Mouse (Mus musculus) embryonic facial prominence, embryonic 10.5 days (tissue): ENCODE measurements around the gene Mmp20. TPM values are rescaled to one million over a fixed set of nuclear protein-coding genes. Genes with fewer than 3 reads are reported as not detected.

Experiments
- DNase-seq: peaks from one replicate; pipeline ENCODE4 v3.0.0-alpha.2; 2017; ENCODE audit warnings: low spot score
- H3K27ac ChIP-seq: fragments of 300-500 bp; sonication (generic); replicated peaks from 2 replicates; pipeline ENCODE4 v1.5.1; 2016; ENCODE audit warnings: mild to moderate bottlenecking
- H3K27me3 ChIP-seq: fragments of 300-500 bp; sonication (generic); replicated peaks from 2 replicates; pipeline ENCODE4 v1.6.1; 2016; ENCODE audit warnings: low read depth, mild to moderate bottlenecking; ENCODE audit not compliant: poor library complexity, severe bottlenecking
- H3K36me3 ChIP-seq: fragments of 300-500 bp; sonication (generic); replicated peaks from 2 replicates; pipeline ENCODE4 v1.6.1; 2016; ENCODE audit warnings: mild to moderate bottlenecking, moderate library complexity
- H3K4me1 ChIP-seq: fragments of 300-500 bp; sonication (generic); 2 replicates; pipeline ENCODE4 v1.6.1; 2016
- H3K4me3 ChIP-seq: fragments of 300-500 bp; sonication (generic); 2 replicates; pipeline ENCODE4 v1.5.1; 2016; ENCODE audit warnings: mild to moderate bottlenecking, moderate library complexity
- H3K9me3 ChIP-seq: fragments of 300-500 bp; sonication (generic); 2 replicates; pipeline ENCODE4 v1.6.1; 2016; ENCODE audit warnings: mild to moderate bottlenecking
- WGBS: fragments of 180-500 bp; shearing (Covaris S2); methylation state at CpG from one replicate; pipeline ENCODE4 v1.1.7; 2016; 5-methylcytosine and 5-hydroxymethylcytosine counted together
- polyA plus RNA-seq: library from polyadenylated mRNA; unstranded; fragments of >200 nt; fragmentation: Nextera tagmentation; extraction: Ambion mirVana; gene quantifications from 2 replicates; pipeline ENCODE4 v1.2.1, GENCODE M21; 2016

The Mmp20 gene
- not detected in 2 replicates for polyA plus RNA-seq

DNA sequence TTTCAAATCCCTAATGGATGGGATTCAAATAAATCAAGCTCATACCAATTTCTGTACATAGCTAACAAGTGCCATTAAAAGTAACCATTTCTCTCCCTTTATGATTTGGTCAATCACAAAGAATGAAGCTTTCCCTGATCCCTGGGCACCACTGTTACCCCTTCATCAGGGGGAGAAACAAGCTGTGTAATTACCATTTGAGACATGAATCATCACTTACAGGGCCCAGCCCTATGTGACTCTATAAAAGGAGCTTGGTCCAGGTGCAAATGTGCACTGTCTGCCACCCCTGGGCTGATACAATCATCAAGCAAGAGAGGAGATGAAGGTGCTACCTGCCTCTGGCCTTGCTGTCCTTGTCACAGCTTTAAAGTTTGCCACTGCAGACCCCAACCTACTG is at the start of gene Mmp20:
TSS of gene Mmp20 (plus strand) at position 301 of the 400 bp plus-strand sequence.
- no peak for DNase-seq

DNA sequence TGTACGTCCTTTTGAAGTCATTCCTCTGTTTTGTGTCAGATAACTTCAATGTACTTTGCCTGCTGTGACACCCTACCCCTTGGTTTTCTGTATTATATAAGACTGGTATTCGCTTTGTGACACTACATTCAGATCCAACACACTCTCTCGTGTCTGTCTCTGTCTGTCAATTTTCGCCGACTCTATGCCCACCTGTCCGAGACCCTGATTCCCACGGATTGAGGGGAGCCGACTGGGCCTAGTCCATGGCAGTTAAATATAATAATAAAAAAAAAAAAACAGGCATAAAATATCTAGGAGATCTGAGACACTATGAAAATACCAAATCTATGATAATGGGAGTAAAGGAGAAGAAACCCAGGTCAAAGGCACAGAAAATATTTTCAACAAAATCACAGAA is 38.0 kb upstream of the Mmp20 start:
- no peak overlapping the region for H3K4me3 ChIP-seq
- H3K9me3 ChIP-seq = no peaks in the 10 kb centered on the region
- no peak overlapping the region for H3K27ac ChIP-seq
- H3K27me3 ChIP-seq = no peaks in the 10 kb centered on the region
- DNase-seq = no peak
- H3K36me3 ChIP-seq = no peaks in the 10 kb centered on the region
- H3K4me1 ChIP-seq = no peaks in the 10 kb centered on the region
- 73% methylated on average over 8 of the region's 8 CpGs for WGBS

More for the DNA sequence above, at the start of gene Mmp20:
- no peaks in the 10 kb centered on the region for H3K27me3 ChIP-seq
- no peak within 1 kb of the TSS for H3K4me3 ChIP-seq
- H3K36me3 ChIP-seq = no peaks in the 10 kb centered on the region
- H3K27ac ChIP-seq = no peak within 1 kb of the TSS
- H3K9me3 ChIP-seq = no peaks in the 10 kb centered on the region
- H3K4me1 ChIP-seq = no peaks in the 10 kb centered on the region

DNA sequence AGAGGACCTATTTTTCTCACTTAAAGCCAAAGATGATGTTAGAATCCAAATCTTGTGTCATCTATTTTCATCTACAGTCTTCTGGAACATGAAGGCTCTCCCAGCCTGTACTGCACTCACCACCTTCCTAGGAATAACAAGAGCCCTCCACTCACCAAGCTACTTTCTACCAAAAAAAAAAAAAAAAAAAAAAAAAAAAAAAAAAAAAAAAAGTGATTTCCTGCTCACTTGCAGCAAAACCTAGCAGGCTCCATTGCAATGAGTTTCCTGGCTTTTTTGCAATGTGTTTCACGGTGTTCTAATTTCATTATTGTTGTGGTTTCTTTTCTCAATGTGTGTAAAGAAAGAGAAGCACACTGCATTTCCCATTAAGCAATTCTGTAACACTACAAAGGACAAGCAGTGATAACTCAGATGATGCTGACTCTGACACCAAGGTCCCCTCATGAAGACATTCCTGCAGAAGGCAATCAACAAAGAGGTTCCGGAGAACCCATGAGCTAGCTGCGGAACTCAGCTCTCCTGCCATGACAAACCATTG is 34.7 kb upstream of the Mmp20 start:
- no peaks in the 10 kb centered on the region for H3K9me3 ChIP-seq
- H3K4me3 ChIP-seq = no peak overlapping the region
- 89% methylated on average over 3 of the region's 3 CpGs for WGBS
- H3K36me3 ChIP-seq = no peaks in the 10 kb centered on the region
- H3K4me1 ChIP-seq = no peaks in the 10 kb centered on the region
- H3K27me3 ChIP-seq = no peaks in the 10 kb centered on the region
- H3K27ac ChIP-seq = no peak overlapping the region
- DNase-seq = no peak

DNA sequence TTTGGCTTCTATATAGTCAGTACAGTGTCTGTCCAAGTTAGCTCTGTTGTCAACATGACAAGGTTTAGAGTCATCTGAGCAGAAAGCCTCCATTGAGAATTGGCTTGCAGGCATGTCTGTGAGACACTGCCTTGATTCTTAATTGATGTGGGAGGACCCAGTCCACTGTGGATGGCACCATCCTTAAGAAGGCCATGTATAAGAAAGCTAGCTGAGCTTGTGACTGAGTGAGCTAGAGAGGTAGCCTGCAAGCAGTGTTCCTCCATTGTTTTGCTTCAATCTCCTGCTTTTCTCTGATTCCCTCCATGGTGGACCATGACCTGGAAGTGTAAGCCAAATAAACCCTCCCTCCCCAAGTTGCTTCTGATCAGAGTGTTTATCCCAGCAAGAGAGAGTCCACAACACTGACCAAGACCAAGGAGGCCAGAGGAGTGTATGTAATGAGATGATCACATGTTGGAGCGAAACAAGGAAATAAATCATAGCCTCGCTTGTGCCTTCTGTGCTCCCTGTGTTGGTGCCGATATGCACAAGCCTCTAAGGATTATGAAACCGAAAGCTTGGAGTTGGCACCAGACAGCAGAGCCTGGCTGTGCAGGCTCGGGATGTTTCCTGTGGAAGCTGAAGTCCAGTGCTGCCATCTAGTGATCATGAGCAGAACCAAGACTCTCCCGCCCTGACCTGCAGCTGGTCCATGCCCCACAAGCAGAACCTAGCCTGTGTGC is 33.1 kb upstream of the Mmp20 start:
- whole genome bisulfite sequencing = 25% methylated on average over 6 of the region's 6 CpGs
- no peaks in the 10 kb centered on the region for H3K4me1 ChIP-seq
- H3K4me3 ChIP-seq = peak overlapping the region; percentile 27; the same call in 1 of the 2 replicates
- no peak overlapping the region for H3K27ac ChIP-seq
- no peaks in the 10 kb centered on the region for H3K9me3 ChIP-seq
- H3K27me3 ChIP-seq = no peaks in the 10 kb centered on the region
- H3K36me3 ChIP-seq = no peaks in the 10 kb centered on the region
- DNase-seq = peak; percentile 75

DNA sequence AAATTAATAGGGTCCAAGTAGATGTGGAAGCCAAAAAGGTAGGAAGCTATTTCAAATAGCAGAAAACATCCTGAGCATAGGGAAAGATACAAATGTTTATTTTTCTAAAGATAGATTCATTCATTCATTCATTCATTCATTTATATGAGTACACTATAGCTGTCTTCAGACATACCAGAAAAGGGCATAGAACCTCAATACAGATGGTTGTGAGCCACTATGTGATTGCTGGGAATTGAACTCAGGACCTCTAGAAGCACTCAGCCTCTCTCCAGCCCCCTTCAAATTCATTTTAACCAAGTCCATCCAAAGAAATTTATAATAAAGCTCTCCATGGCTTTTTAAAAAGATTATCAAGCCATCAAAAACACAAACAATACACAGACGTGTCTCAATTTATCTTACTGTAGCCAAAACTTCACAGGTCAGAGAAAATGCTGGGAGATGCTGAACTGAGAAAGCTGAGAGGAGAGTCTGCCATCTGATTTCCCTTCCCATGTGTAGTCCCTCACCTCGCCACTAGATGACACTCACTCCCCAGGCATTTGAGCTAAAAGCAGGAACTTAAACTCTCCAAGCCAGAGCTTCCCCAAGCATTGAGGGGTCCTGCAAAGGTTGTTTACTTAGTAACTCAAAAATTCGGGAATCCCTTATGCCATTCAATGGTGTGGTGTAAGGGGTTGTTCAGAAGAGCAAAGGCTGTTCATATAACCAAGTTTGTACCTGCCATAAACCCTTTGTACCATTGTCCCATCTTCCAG is 24.9 kb upstream of the Mmp20 start:
- H3K36me3 ChIP-seq = no peaks in the 10 kb centered on the region
- no peak overlapping the region for H3K4me3 ChIP-seq
- DNase-seq = peak; percentile 71
- no peaks in the 10 kb centered on the region for H3K27me3 ChIP-seq
- no peaks in the 10 kb centered on the region for H3K9me3 ChIP-seq
- 8% methylated on average over 3 of the region's 3 CpGs for WGBS
- no peaks in the 10 kb centered on the region for H3K4me1 ChIP-seq
- no peak overlapping the region for H3K27ac ChIP-seq

DNA sequence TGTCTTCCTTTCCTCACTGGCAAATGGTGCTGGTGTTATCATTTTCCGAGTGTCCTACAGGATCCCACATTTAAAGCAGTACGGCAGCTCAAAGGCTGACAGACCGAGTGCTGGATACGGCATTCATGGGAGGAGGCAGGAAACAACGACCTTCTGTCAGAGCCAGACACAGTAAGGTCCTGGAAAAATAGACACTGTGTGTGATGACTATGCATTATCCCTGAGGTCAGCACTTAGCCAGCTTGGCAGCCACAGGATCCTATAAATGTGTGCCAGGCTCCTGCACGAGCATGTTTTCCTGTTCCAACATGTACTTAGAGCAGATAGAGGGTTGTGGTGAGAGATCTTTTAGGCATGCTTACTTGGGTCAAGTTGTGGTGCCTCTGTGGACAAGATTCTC is 24.0 kb upstream of the Mmp20 start:
- DNase-seq = no peak
- Histone ChIP-seq H3K27ac (no peak overlapping the region; the same call in 1 of the 2 replicates), H3K4me1 (no peaks in the 10 kb centered on the region), H3K4me3 (no peak overlapping the region), H3K36me3 (no peaks in the 10 kb centered on the region), H3K27me3 (no peaks in the 10 kb centered on the region), H3K9me3 (no peaks in the 10 kb centered on the region)
- WGBS = 66% methylated on average over 6 of the region's 6 CpGs

DNA sequence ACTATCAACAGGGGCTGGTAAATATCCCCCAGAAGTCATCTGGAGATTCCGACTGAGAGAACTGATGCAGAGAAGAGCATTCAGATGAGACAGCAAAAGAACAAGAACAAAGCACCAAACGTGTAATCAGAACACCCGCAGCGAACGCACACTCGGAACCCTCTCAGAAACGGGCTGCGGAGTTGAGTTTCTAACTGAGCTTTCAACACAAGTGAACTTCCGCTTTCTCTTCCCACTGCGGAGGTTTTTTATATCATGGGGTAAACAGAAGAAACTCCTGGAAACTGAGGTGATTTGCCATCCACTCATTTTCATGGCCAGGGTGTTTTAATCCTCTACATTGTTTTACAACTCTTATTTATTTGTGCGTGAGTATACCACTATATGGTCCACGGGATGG is 22.4 kb upstream of the Mmp20 start:
- Histone ChIP-seq H3K9me3 (peaks cover 5% of the 10 kb centered on the region; the same call in 1 of the 2 replicates), H3K27me3 (no peaks in the 10 kb centered on the region), H3K27ac (no peak overlapping the region), H3K36me3 (no peaks in the 10 kb centered on the region), H3K4me3 (no peak overlapping the region), H3K4me1 (no peaks in the 10 kb centered on the region)
- 91% methylated on average over 12 of the region's 12 CpGs for WGBS
- no peak for DNase-seq

DNA sequence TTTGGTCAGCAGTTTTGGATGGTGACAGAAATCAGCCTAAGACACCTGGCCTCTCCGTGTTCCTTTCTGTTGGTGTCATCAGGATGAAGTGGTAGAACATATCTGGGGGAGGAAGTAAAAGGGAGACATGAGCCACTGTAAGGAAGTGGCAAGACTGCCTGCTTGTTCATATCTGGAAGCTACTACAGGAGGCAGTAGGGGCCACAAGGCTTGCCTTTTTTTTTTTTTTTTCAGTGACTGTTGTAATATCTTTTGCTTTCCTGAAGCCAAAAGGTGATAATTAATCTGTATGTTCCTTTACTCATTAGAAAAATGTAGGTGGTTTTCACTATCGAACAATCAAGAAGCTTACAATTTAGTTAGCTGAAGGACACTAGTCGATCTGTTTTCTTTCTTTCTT is 5.4 kb upstream of the Mmp20 start:
- no peaks in the 10 kb centered on the region for H3K27me3 ChIP-seq
- DNase-seq = no peak
- H3K36me3 ChIP-seq = no peaks in the 10 kb centered on the region
- H3K9me3 ChIP-seq = no peaks in the 10 kb centered on the region
- no peaks in the 10 kb centered on the region for H3K4me1 ChIP-seq
- no peak overlapping the region for H3K4me3 ChIP-seq
- no peak overlapping the region for H3K27ac ChIP-seq
- 80% methylated on average over 3 of the region's 3 CpGs for WGBS

DNA sequence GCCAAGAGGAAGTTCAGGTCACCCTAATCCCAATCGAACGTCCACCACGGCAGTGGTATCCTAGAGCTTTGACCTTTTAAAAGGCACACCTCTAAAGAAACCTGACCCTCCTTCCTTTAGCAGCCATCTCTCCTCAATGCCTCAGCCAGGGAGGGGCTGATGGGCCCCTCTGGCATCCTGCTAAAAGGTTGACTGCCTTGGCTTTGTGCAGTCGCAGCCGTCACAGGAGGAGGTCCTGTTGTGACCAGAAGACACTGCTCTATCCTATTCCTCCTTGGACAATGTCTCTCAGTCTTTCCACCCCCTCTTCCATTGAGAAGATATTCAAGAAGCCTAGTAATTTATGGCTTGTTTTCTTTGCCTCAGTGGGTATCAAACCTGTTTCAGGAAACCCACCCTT is 5.9 kb downstream of the Mmp20 start:
- Histone ChIP-seq H3K9me3 (no peaks in the 10 kb centered on the region), H3K27me3 (no peaks in the 10 kb centered on the region), H3K4me1 (peaks cover 4% of the 10 kb centered on the region; the same call in 1 of the 2 replicates), H3K4me3 (no peak overlapping the region), H3K36me3 (no peaks in the 10 kb centered on the region), H3K27ac (no peak overlapping the region)
- no peak for DNase-seq
- WGBS = 21% methylated on average over 5 of the region's 5 CpGs

DNA sequence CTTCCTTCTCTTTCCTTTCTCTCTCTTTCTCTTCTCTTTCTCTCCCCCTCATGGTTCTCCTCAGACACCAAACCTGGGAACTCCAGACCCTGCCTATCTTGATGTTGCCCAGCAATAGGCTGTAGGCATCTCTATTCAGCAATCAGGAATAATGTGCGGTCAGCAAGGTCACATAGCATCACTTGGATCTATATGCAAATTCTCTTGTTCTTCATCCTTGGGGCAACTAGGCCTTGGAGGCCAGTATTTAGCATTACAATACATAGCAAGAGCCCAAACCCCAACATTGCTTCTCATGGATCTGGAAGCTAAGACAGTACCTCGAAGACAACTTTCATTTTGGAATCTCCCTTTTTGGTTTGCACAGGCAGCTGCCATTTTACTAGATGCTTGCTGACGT is 19.9 kb downstream of the Mmp20 start:
- H3K27ac ChIP-seq = no peak overlapping the region
- DNase-seq = no peak
- no peaks in the 10 kb centered on the region for H3K4me1 ChIP-seq
- H3K27me3 ChIP-seq = no peaks in the 10 kb centered on the region
- no peaks in the 10 kb centered on the region for H3K36me3 ChIP-seq
- H3K9me3 ChIP-seq = no peaks in the 10 kb centered on the region
- 87% methylated on average over 3 of the region's 3 CpGs for WGBS
- H3K4me3 ChIP-seq = no peak overlapping the region

DNA sequence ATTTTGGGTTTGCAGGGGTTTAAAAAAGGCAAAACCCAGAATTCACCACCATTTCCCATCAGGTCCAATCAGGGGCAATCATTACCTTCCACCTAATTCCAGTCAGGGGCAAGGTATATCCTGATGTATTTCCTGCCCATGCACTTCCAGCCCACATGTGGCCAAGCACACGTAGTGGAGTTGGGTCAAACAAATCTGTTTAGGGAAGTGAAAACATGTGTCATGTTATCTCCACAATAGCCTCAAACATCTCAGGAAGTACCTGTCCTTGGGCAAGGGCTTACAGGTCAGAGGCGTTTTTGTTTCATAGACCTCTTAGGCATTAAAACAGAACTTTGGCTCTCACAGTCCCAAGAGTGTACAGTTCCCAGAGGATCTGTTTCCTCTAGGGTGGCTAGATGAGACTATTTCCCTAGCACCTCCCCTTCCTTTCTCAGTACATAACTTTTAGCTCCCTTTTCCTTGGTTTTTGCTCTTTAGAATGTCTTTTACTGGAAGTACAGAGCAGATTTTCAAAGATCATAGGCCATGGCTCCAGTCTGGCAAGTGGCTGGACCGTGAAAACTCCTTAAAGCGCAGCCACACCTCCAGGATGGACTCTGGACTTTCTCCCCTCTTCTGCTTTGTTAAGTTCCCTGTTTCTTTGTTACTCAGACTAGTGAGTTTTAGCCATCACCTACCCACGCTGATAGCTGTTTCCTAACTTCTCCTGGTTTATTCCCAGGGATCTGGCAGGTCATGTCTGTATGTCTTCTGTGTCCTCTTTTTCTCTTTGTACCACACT is 22.6 kb downstream of the Mmp20 start:
- H3K36me3 ChIP-seq = no peaks in the 10 kb centered on the region
- WGBS = 76% methylated on average over 5 of the region's 5 CpGs
- H3K4me3 ChIP-seq = no peak overlapping the region
- DNase-seq = no peak
- H3K9me3 ChIP-seq = no peaks in the 10 kb centered on the region
- H3K4me1 ChIP-seq = no peaks in the 10 kb centered on the region
- no peak overlapping the region for H3K27ac ChIP-seq
- H3K27me3 ChIP-seq = no peaks in the 10 kb centered on the region

DNA sequence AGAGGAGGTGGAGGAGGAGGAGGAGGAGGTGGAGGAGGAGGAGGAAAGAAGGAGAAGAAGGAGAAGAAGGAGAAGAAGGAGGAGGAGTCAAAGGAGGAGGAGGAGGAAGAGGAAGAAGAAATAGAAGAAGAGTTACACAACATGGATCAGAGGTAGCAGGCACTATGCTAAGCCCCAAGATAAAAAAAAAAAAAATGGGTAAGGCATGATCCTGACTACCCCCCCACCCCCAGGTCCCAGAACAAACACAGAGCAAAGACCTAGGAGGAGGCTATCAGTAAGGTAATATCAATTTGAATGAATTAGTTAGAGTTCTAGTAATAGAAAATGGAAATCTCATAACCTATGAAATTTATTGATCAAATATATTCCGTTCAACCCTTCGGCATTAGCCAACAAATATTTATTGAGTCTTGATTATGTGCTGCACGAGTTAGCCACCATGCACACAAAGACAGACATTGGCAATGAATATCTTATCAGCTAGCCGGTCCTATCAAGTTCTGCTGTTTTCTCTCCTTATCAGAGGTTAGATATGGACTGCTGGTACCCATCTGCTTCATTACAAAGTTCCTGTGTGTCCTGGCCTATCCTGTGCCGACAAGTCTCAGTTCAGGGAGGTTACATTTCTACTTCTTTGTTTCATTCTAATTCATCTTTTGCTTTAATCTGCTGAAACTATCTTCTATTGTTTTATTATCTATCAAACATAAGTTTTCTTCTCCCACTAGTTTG is 24.5 kb downstream of the Mmp20 start:
- H3K27me3 ChIP-seq = no peaks in the 10 kb centered on the region
- no peak overlapping the region for H3K27ac ChIP-seq
- DNase-seq = no peak
- H3K4me3 ChIP-seq = no peak overlapping the region
- WGBS = 91% methylated on average over 5 of the region's 5 CpGs
- no peaks in the 10 kb centered on the region for H3K9me3 ChIP-seq
- no peaks in the 10 kb centered on the region for H3K4me1 ChIP-seq
- H3K36me3 ChIP-seq = no peaks in the 10 kb centered on the region
